Mouse (Mus musculus): Measurements from ENCODE around the gene 5730596B20Rik. TPM values are rescaled to one million over a fixed set of nuclear protein-coding genes. Genes with fewer than 3 reads are reported as not detected.

The 5730596B20Rik gene
- polyA plus RNA-seq, 1 experiment = not detected

DNA sequence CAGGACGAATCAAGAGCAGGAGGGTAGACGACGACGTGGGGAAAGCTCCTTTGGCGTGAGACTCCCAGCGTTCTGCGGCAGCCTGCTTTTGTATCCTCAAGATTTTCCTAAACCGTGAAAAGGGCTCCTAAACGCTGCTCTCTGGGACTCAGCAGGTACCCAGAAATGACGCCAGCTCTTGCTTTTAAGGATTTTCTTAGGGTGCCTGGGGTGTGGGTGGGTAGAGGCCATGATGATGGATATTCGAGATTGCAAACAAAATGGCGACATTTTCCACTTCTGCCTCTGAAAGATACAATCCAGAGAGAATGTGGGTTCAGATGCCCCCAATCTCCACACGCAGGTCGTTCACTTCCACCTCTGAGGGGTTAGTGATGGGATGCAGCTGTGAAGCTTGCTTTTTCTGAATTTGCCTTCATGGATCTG is 9.5 kb upstream of the 5730596B20Rik start:
- Histone ChIP-seq H3K4me1 (ENCODE audit: control insufficient read depth, insufficient read depth, low read length) (no peaks in the 10 kb centered on the region), H3K4me3 (ENCODE audit: insufficient read depth, low read length) (no peak overlapping the region), H3K27ac (ENCODE audit: insufficient read depth, low read length) (no peak overlapping the region)
- TF ChIP-seq POLR2A (IDR thresholded peaks at IDR 0.05; ENCODE audit: extremely low read depth, insufficient read depth, low read length) (no peak), CTCF (IDR thresholded peaks at IDR 0.05; ENCODE audit: extremely low read depth, insufficient read depth, low read length) (no peak)

DNA sequence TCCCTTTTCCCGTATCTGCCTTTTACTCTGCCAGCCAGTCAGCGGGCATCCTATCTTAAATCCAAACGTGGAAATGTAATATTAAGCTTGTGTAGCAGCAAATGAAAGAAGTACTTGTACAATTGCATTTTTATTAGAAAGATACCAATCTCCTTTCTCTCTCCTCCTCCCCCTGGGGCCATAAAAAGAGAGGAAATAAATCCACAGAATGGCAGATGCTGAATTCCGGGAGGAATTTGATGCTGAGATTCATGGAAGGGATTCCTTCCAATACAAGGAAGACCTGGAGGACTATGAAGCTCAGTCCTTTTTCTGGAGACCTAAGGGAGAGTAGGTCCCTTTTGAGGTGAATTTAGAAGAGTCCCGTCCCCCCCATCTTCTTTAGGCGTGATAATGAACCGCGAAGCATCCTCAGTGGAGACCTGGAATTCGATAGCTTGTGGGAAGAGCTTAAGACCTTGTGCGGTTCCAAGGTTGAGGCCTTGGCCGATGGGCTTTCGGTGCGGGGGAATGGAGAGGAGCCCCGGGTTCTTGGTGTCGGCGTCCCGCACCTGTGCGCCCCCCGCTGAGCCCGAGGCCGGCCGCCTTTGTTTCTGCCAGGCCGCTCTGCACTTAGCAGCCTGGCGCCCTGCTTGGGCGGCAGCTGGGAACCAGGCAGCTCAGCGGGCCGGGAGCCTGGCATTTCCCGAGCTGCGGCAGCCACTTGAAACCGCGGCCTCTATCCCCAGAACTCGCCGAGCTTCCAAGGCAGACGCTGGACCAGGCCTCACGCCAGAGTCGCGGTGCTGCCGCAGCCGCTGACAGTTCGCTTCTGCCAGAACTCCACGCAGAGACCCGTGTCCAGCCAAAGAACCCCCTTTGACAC is 8.9 kb upstream of the 5730596B20Rik start:
- TF ChIP-seq CTCF (IDR thresholded peaks at IDR 0.05; ENCODE audit: extremely low read depth, insufficient read depth, low read length) = no peak
- Histone ChIP-seq H3K4me1 (ENCODE audit: control insufficient read depth, insufficient read depth, low read length) (no peaks in the 10 kb centered on the region), H3K4me3 (ENCODE audit: insufficient read depth, low read length) (no peak overlapping the region), H3K27ac (ENCODE audit: insufficient read depth, low read length) (no peak overlapping the region)

DNA sequence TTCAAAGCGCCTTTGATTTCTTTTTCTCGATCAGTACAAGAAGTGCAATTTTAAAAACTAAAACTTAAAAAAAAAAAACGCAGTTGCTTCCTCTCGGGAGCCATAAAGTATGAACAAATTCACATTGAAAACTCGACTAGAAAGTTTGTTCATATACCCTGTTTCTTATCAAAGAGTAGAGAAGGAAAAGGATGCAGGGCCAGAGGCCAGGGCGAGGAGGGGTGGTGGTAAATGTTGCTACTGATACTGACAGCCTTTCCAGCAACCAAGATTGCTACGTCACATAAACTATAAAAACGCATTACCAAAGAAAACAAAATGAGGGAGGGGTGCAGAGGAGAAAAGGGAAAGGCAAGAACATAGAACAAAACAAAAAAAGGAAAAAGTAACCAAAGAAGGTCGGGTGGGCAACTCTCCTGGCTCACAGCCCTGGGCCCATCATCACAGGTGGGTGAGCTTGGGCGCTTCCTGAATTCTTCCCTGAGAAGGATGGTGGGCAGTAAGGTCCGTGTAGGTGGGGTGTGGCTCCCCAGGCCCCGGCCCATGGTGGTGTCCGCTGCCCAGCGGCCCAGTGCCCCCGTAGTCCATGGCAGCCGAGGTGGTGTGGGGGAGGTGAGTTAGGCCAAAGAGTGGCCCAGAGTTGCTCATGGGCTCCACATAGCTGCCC is 7.7 kb upstream of the 5730596B20Rik start:
- TF ChIP-seq POLR2A (IDR thresholded peaks at IDR 0.05; ENCODE audit: extremely low read depth, insufficient read depth, low read length) = no peak
- no peak for TF ChIP-seq CTCF (IDR thresholded peaks at IDR 0.05; ENCODE audit: extremely low read depth, insufficient read depth, low read length)
- Histone ChIP-seq H3K4me3 (ENCODE audit: insufficient read depth, low read length) (no peak overlapping the region), H3K4me1 (ENCODE audit: control insufficient read depth, insufficient read depth, low read length) (no peaks in the 10 kb centered on the region), H3K27ac (ENCODE audit: insufficient read depth, low read length) (no peak overlapping the region)

DNA sequence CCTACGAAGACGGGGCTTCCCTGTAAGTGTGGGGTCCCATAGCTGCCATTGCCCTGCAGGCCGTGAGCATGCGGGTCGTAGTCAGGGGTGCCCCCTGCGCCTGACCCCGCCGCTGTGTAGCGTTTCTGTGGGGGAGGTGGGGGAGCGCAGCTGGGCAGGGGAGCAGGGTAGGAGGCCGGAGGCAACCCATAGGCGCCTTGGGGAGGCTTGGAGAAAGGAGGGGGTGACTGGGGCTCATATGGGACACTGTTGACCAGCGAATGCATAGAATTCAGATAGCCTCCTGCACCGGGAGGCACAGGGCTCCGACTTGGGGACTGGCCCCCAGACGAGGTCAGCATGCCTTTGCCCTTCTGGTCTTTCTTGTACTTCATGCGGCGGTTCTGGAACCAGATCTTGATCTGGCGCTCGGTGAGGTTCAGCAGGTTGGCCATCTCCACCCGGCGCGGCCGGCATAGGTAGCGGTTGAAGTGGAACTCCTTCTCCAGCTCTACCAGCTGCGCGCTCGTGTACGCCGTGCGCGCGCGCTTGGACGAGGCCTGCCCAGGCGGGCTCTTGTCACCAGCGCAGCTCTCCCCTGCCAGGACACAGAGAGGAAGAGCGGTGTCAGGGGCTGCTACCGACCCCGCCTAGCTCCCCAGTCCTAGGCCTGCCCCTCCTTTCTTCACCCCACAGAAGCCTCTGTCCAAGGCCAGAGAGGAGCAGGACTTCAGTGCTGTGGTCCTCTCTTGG is 7.0 kb upstream of the 5730596B20Rik start:
- Histone ChIP-seq H3K4me3 (ENCODE audit: insufficient read depth, low read length) (no peak overlapping the region), H3K4me1 (ENCODE audit: control insufficient read depth, insufficient read depth, low read length) (no peaks in the 10 kb centered on the region), H3K27ac (ENCODE audit: insufficient read depth, low read length) (no peak overlapping the region)
- no peak for TF ChIP-seq CTCF (IDR thresholded peaks at IDR 0.05; ENCODE audit: extremely low read depth, insufficient read depth, low read length)
- no peak for TF ChIP-seq POLR2A (IDR thresholded peaks at IDR 0.05; ENCODE audit: extremely low read depth, insufficient read depth, low read length)

DNA sequence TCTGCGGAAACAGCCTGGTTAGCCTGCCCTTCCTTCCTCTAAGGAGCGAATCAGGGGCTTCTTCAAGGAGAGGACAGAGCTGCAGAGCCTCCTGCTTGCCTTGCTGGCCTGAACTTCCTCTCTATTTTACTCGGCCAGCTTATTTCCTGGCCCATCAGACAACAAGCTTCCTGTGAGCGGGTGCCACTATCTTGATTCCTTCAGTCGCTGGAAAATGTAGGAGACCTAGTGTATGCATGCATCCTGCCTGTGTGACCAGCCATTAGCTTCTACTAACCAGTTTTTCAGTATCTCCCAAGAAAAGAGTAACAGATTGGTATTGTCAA is 6.4 kb upstream of the 5730596B20Rik start:
- no peak for TF ChIP-seq CTCF (IDR thresholded peaks at IDR 0.05; ENCODE audit: extremely low read depth, insufficient read depth, low read length)
- no peak for TF ChIP-seq POLR2A (IDR thresholded peaks at IDR 0.05; ENCODE audit: extremely low read depth, insufficient read depth, low read length)
- Histone ChIP-seq H3K27ac (ENCODE audit: insufficient read depth, low read length) (no peak overlapping the region), H3K4me1 (ENCODE audit: control insufficient read depth, insufficient read depth, low read length) (no peaks in the 10 kb centered on the region), H3K4me3 (ENCODE audit: insufficient read depth, low read length) (no peak overlapping the region)

DNA sequence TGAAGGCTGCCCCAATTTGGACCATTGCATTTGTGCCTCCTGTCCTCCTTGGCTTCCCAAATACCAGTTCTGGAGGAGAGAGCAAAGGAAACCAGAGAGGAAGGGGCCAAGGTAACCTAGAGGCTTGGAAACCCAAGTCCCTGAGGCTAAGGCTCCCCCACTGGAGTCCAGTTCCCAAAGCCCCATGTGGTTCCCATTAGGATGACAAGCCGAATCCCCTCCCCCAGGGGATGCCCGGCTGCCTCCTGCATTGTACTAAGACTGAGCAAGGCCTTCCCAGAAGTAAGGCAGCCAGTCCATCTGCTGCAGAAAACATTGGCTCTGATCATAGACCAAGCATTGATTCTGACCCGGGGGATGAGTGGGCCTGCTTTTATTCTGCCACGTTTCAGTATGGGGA is 6.0 kb upstream of the 5730596B20Rik start:
- no peak overlapping the region for H3K4me3 ChIP-seq (ENCODE audit: insufficient read depth, low read length)
- no peak for TF ChIP-seq POLR2A (IDR thresholded peaks at IDR 0.05; ENCODE audit: extremely low read depth, insufficient read depth, low read length)
- TF ChIP-seq CTCF (IDR thresholded peaks at IDR 0.05; ENCODE audit: extremely low read depth, insufficient read depth, low read length) = no peak
- no peak overlapping the region for H3K27ac ChIP-seq (ENCODE audit: insufficient read depth, low read length)

DNA sequence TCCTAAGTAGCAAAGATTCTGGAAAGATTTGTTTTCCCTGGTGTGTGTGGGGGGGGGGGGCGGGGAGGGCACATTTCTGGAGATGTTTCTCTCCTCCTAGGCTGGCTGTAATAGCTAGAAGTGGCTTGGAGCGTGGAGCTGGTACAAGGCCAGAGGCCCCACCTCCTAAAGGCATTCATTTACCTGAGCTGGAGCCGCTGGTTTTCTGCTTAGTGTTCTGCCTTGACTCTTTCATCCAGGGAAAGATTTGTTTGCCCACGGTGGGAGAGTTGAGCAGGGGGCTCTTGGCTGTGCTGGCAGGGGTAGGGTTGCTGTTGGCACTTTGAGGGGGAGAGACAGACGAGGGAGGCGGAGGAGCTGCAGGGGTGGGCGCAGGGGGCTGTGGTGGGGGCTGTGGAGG is 5.4 kb upstream of the 5730596B20Rik start:
- no peak overlapping the region for H3K4me3 ChIP-seq (ENCODE audit: insufficient read depth, low read length)
- H3K4me1 ChIP-seq (ENCODE audit: control insufficient read depth, insufficient read depth, low read length) = no peaks in the 10 kb centered on the region
- H3K27ac ChIP-seq (ENCODE audit: insufficient read depth, low read length) = no peak overlapping the region
- TF ChIP-seq CTCF (IDR thresholded peaks at IDR 0.05; ENCODE audit: extremely low read depth, insufficient read depth, low read length) (no peak), POLR2A (IDR thresholded peaks at IDR 0.05; ENCODE audit: extremely low read depth, insufficient read depth, low read length) (no peak)

More for the DNA sequence above, 6.0 kb upstream of the 5730596B20Rik start:
- no peaks in the 10 kb centered on the region for H3K4me1 ChIP-seq (ENCODE audit: control insufficient read depth, insufficient read depth, low read length)

DNA sequence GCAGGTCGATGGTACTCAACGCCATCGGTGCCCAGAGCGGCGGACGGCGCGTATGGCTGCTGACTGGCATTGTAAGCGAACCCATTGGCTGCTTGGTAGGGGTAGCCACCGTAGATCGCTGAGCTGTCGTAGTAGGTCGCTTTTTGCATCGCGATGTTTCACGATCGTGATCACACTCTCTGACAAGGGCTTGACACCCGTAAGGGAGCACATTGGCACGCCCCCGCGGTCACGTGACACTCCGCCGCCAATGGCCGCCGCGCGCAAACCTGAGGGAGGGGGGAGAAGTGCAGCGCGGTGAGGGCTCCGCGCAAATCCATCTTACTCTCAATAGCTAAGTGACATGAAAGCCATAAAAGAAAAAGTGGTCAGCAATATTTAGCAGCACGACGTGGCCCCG is 4.8 kb upstream of the 5730596B20Rik start:
- TF ChIP-seq CTCF (IDR thresholded peaks at IDR 0.05; ENCODE audit: extremely low read depth, insufficient read depth, low read length) (no peak), POLR2A (IDR thresholded peaks at IDR 0.05; ENCODE audit: extremely low read depth, insufficient read depth, low read length) (no peak)
- Histone ChIP-seq H3K4me3 (ENCODE audit: insufficient read depth, low read length) (no peak overlapping the region), H3K4me1 (ENCODE audit: control insufficient read depth, insufficient read depth, low read length) (no peaks in the 10 kb centered on the region), H3K27ac (ENCODE audit: insufficient read depth, low read length) (no peak overlapping the region)

DNA sequence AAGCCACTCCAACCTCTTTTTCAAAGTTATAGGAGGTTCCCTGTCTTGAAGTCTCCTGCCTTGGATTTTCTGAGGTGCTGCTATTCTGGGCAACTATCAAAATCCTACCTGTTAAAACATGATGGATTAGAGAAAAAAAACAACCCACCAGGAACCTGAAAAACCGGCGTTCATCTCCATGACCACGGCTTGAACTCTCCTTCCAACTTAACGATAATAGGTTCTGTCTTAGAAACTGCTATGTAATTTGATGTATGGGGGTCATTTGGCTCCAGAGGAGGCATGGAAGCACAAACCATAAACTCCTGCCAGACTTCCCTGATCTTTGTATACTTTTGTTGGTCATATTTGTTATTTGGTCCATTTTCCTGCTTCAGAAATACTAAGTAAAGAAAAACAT is 3.6 kb upstream of the 5730596B20Rik start:
- Histone ChIP-seq H3K4me1 (ENCODE audit: control insufficient read depth, insufficient read depth, low read length) (no peaks in the 10 kb centered on the region), H3K4me3 (ENCODE audit: insufficient read depth, low read length) (no peak overlapping the region), H3K27ac (ENCODE audit: insufficient read depth, low read length) (no peak overlapping the region)
- TF ChIP-seq CTCF (IDR thresholded peaks at IDR 0.05; ENCODE audit: extremely low read depth, insufficient read depth, low read length) (no peak), POLR2A (IDR thresholded peaks at IDR 0.05; ENCODE audit: extremely low read depth, insufficient read depth, low read length) (no peak)

Measured in cortical plate, adult 2 months (tissue).